Mouse (Mus musculus): ENCODE measurements around the gene Vps26a.

DNA sequence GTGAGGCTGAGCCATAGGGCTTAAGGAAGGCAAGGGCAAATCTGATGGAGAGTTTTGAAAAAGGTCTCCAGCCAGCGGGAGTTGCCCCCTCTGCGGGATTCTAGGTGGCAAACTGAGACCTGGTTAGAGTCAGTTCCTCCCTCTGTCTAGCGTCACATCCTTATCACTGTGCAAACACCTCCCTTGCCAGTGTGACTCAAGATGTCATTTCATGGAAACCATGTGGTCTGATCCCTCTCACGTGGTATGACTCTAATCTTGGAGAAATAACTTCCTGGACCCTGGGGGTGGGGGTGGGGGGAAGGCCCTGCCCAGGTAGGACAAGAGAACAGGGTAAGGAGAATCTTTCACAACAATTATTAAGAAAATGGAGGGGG, 73.0 kb downstream of the Vps26a start:
- TF ChIP-seq GATA1 (IDR thresholded peaks at IDR 0.05; ENCODE audit: borderline replicate concordance, low read length) (no peak), FLI1 (IDR thresholded peaks at IDR 0.05; ENCODE audit: low read length) (no peak)

Measured in megakaryocyte, embryonic 14.5 days (primary cell).